Mouse (Mus musculus) Muller cell, postnatal 12 days (primary cell): ENCODE results near the gene Ptger2.
"Not testable (repeated sequence)": the region's sequence is repeated elsewhere in the genome, so short reads cannot be mapped to it uniquely, and the experiment has no call there.

ENCODE experiments used
- DNase-seq: peaks from one replicate; pipeline ENCODE4 v3.0.0-alpha.2; 2015; ENCODE audit errors: inconsistent ontology term

Ptger2 gene

GRCm38 (mm10) chr14:44987674-44988355, at the start of gene Ptger2:
TSS of gene Ptger2 (plus strand) at chr14:44988195.
- DNase-seq: not testable (repeated sequence)

- DNase-seq: no peak
Measured at GRCm38 (mm10) chr14:44960746-44961145, 27.2 kb upstream of the Ptger2 start.

- peak; percentile 17 for DNase-seq
Measured at GRCm38 (mm10) chr14:44977278-44977677, 10.7 kb upstream of the Ptger2 start.

GRCm38 (mm10) chr14:44979887-44980286, 8.1 kb upstream of the Ptger2 start:
- no peak for DNase-seq

- no peak for DNase-seq
Measured at GRCm38 (mm10) chr14:44981490-44981889, 6.5 kb upstream of the Ptger2 start.

GRCm38 (mm10) chr14:44984106-44984505, 3.9 kb upstream of the Ptger2 start:
- no peak for DNase-seq

- DNase-seq: no peak
Measured at GRCm38 (mm10) chr14:44986248-44986647, 1.7 kb upstream of the Ptger2 start.

GRCm38 (mm10) chr14:44988456-44989016, 541 bp downstream of the Ptger2 start:
- DNase-seq: no peak

- peak; percentile 40 for DNase-seq
Measured at GRCm38 (mm10) chr14:44989017-44989721, 1.2 kb downstream of the Ptger2 start.

GRCm38 (mm10) chr14:44989751-44990150, 1.8 kb downstream of the Ptger2 start:
- DNase-seq: no peak

- DNase-seq: no peak
Measured at GRCm38 (mm10) chr14:44994337-44994736, 6.3 kb downstream of the Ptger2 start.

- no peak for DNase-seq
Measured at GRCm38 (mm10) chr14:45000086-45000769, 12.2 kb downstream of the Ptger2 start.

- DNase-seq: peak; percentile 64
Measured at GRCm38 (mm10) chr14:45005698-45006283, 17.8 kb downstream of the Ptger2 start.

GRCm38 (mm10) chr14:45009242-45009641, 21.2 kb downstream of the Ptger2 start:
- DNase-seq: no peak

GRCm38 (mm10) chr14:45011260-45011659, 23.3 kb downstream of the Ptger2 start:
- no peak for DNase-seq

- DNase-seq: no peak
Measured at GRCm38 (mm10) chr14:45011671-45012070, 23.7 kb downstream of the Ptger2 start.

- no peak for DNase-seq
Measured at GRCm38 (mm10) chr14:45021551-45021950, 33.6 kb downstream of the Ptger2 start.

- DNase-seq: no peak
Measured at GRCm38 (mm10) chr14:45034293-45034692, 46.3 kb downstream of the Ptger2 start.

- DNase-seq: no peak
Measured at GRCm38 (mm10) chr14:45036579-45036978, 48.6 kb downstream of the Ptger2 start.

- DNase-seq: no peak
Measured at GRCm38 (mm10) chr14:45038052-45038451, 50.1 kb downstream of the Ptger2 start.

GRCm38 (mm10) chr14:45040851-45041475, 53.0 kb downstream of the Ptger2 start:
- no peak for DNase-seq
